20 mouse cellular contexts compared by ENCODE assay signal in the genomic region with DNA sequence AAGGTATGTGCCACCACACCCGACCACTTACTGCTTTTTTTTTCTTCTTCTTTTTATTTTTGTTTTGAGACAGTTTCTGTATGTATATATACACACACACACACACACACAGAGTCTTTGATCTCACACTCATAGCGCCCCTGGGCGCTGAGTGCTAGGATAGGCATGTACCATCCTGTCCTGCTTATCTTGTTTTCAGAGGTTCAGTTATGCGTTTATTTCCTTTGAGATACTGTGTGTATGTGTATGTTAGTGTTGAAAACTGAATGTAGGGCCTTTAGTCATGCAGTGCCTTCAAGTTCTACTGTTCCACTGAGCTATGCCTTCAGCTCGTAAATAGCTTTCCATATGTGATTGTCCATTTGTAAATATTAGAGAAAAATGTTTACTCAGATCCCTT. TPM values are rescaled to one million over a fixed set of nuclear protein-coding genes. Genes with fewer than 3 reads are reported as not detected.
DNase-seq lines count a peak whose midpoint lies in the region; ATAC-seq lines count a peak whose summit lies in the region.
"Had no signal": no experiment of that assay in that cellular context is flagged by ENCODE, and none has a peak within 500 bp of the region (broad histone marks: within the 10 kb centered on the region; RNA-seq: fewer than 3 reads in every experiment).

No protein-coding gene starts in this region.

- H3K9me3 ChIP-seq in liver, embryonic 15.5 days (replicated peaks), result no peaks in the 10 kb centered on the region
- H3K9me3 ChIP-seq: embryonic facial prominence, embryonic 12.5 days; heart, embryonic 15.5 days; hindbrain, embryonic 10.5 days; intestine, embryonic 15.5 days had no signal

- intact Hi-C loops in left cerebral cortex, postnatal 14 days (cut with DNase I), result no loop called here

- H3K27me3 ChIP-seq in liver, embryonic 15.5 days, result no peaks in the 10 kb centered on the region
- H3K27me3 ChIP-seq: CH12.LX; embryonic facial prominence, embryonic 12.5 days; heart, embryonic 15.5 days; intestine, embryonic 15.5 days; Patski had no signal

- DNase-seq in thymus, postnatal 14 days, result peak; percentile 20
- DNase-seq in thymus, adult 18-20 months, result no peak
- no peak for DNase-seq in heart, adult 18-20 months
- no peak for DNase-seq in gastrocnemius, postnatal 4 days (ENCODE audit: low spot score in 2 of 2)
- DNase-seq in urinary bladder, postnatal 10 days (ENCODE audit: low spot score), result no peak
- no peak for DNase-seq in left cerebral cortex, postnatal 14 days (ENCODE audit: low spot score in 2 of 2)
- DNase-seq: cerebellum, postnatal 25 days; gastrocnemius, postnatal 36 days; kidney, postnatal 25 days; lung, embryonic 14.5 days; midbrain, embryonic 14.5 days had no signal

- H3K4me1 ChIP-seq in liver, embryonic 15.5 days (replicated peaks), result peaks cover 48% of the 10 kb centered on the region
- H3K4me1 ChIP-seq: embryonic facial prominence, embryonic 12.5 days had no signal

- no peak overlapping the region for H3K4me3 ChIP-seq in liver, embryonic 15.5 days (replicated peaks)
- H3K4me3 ChIP-seq: embryonic facial prominence, embryonic 12.5 days; heart, embryonic 15.5 days; hindbrain, embryonic 10.5 days; intestine, embryonic 15.5 days had no signal

- H3K36me3 ChIP-seq in liver, embryonic 15.5 days (replicated peaks), result no peaks in the 10 kb centered on the region
- H3K36me3 ChIP-seq: embryonic facial prominence, embryonic 12.5 days; heart, embryonic 15.5 days; intestine, embryonic 15.5 days had no signal

- peak; percentile 63 for ATAC-seq in erythroid progenitor cell, adult 5-6 weeks (replicated peaks; ENCODE audit: low FRiP score, poor library complexity, severe bottlenecking)
- peak; percentile 60 for ATAC-seq in liver, embryonic 15.5 days (ENCODE audit: insufficient read depth)
- ATAC-seq: Patski had no signal

- H3K4me2 ChIP-seq in liver, embryonic 15.5 days, result peak overlapping the region; percentile 17
- H3K4me2 ChIP-seq: embryonic facial prominence, embryonic 12.5 days; heart, embryonic 15.5 days; lung, embryonic 14.5 days had no signal

- peak overlapping the region; percentile 79 for H3K27ac ChIP-seq in liver, embryonic 15.5 days (replicated peaks)
- H3K27ac ChIP-seq: embryonic facial prominence, embryonic 12.5 days; heart, embryonic 15.5 days; hindbrain, embryonic 10.5 days; macrophage had no signal

- 25% methylated on average over 5 of the region's 5 CpGs for WGBS in liver, embryonic 15.5 days (ENCODE audit: insufficient replicate concordance)

- H3K9ac ChIP-seq in liver, embryonic 15.5 days, result no peak overlapping the region
- H3K9ac ChIP-seq: embryonic facial prominence, embryonic 12.5 days; heart, embryonic 15.5 days; intestine, embryonic 15.5 days; lung, embryonic 14.5 days had no signal

RNA-seq across cellular contexts. Expression of gene Prdm10, which starts 20.2 kb away (rescaled TPM):
- total RNA-seq in erythroid progenitor cell, adult 5-6 weeks (2015; ENCODE audit: low replicate concordance), result 25.6 and 25.9 TPM in 2 replicates
- 30.8 and 32.2 TPM in 2 replicates for total RNA-seq in erythroid progenitor cell, adult 5-6 weeks (2017; ENCODE audit: low replicate concordance)
- polyA plus RNA-seq in liver, embryonic 15.5 days (2015; fragmentation: Nextera tagmentation; extraction: Ambion mirVana), result 2.3 and 3.0 TPM in 2 replicates
- 1 to 10 TPM; 4.2 to 5.0 TPM for total RNA-seq in heart, adult 18-20 months (2021)
- 1 to 10 TPM; 6.5 to 6.9 TPM for total RNA-seq in gastrocnemius, postnatal 4 days (2021)
- 10 to 100 TPM; 17.3 to 21.2 TPM for total RNA-seq in left cerebral cortex, postnatal 14 days (2021)
